Mouse (Mus musculus): ENCODE measurements around the gene Slc38a1. TPM values are rescaled to one million over a fixed set of nuclear protein-coding genes. Genes with fewer than 3 reads are reported as not detected.

The Slc38a1 gene
- polyA plus RNA-seq, 1 experiment, result 88.4 TPM

- no peak overlapping the region for H3K27ac ChIP-seq (ENCODE audit: insufficient read depth, low read length)
- no peaks in the 10 kb centered on the region; the same call in 1 of the 2 replicates for H3K9me3 ChIP-seq (replicated peaks; ENCODE audit: control insufficient read depth, insufficient read depth, low read length, poor library complexity, severe bottlenecking)
- H3K36me3 ChIP-seq (ENCODE audit: control insufficient read depth, insufficient read depth, low read length, poor library complexity, severe bottlenecking), result no peaks in the 10 kb centered on the region
- H3K27me3 ChIP-seq (ENCODE audit: control insufficient read depth, insufficient read depth, low read length, poor library complexity, severe bottlenecking), result no peaks in the 10 kb centered on the region
- no peaks in the 10 kb centered on the region for H3K4me1 ChIP-seq (ENCODE audit: control insufficient read depth, insufficient read depth, low read length)
- no peak for TF ChIP-seq CTCF (IDR thresholded peaks at IDR 0.05; ENCODE audit: low read depth, low read length)
- no peak for TF ChIP-seq EP300 (IDR thresholded peaks at IDR 0.05; ENCODE audit: insufficient read depth, low read depth, low read length)
- TF ChIP-seq POLR2A (IDR thresholded peaks at IDR 0.05; ENCODE audit: insufficient read depth, low read length), result no peak
- H3K4me3 ChIP-seq (ENCODE audit: low read depth, low read length), result no peak overlapping the region
- H3K9ac ChIP-seq (ENCODE audit: low read depth, poor library complexity, severe bottlenecking), result no peak overlapping the region
These were observed 31.4 kb upstream of the Slc38a1 start for GRCm38 (mm10) chr15:96674089-96674488.

GRCm38 (mm10) chr15:96669721-96670120 lies 27.0 kb upstream of the Slc38a1 start:
- no peak for TF ChIP-seq EP300 (IDR thresholded peaks at IDR 0.05; ENCODE audit: insufficient read depth, low read depth, low read length)
- Histone ChIP-seq H3K4me3 (ENCODE audit: low read depth, low read length) (no peak overlapping the region), H3K9me3 (replicated peaks; ENCODE audit: control insufficient read depth, insufficient read depth, low read length, poor library complexity, severe bottlenecking) (no peaks in the 10 kb centered on the region; the same call in 1 of the 2 replicates), H3K9ac (ENCODE audit: low read depth, poor library complexity, severe bottlenecking) (no peak overlapping the region), H3K36me3 (ENCODE audit: control insufficient read depth, insufficient read depth, low read length, poor library complexity, severe bottlenecking) (no peaks in the 10 kb centered on the region), H3K4me1 (ENCODE audit: control insufficient read depth, insufficient read depth, low read length) (no peaks in the 10 kb centered on the region), H3K27me3 (ENCODE audit: control insufficient read depth, insufficient read depth, low read length, poor library complexity, severe bottlenecking) (no peaks in the 10 kb centered on the region), H3K27ac (ENCODE audit: insufficient read depth, low read length) (no peak overlapping the region)

GRCm38 (mm10) chr15:96666663-96667062 lies 23.9 kb upstream of the Slc38a1 start:
- no peak overlapping the region for H3K27ac ChIP-seq (ENCODE audit: insufficient read depth, low read length)
- H3K36me3 ChIP-seq (ENCODE audit: control insufficient read depth, insufficient read depth, low read length, poor library complexity, severe bottlenecking), result no peaks in the 10 kb centered on the region
- H3K27me3 ChIP-seq (ENCODE audit: control insufficient read depth, insufficient read depth, low read length, poor library complexity, severe bottlenecking), result no peaks in the 10 kb centered on the region
- no peaks in the 10 kb centered on the region for H3K4me1 ChIP-seq (ENCODE audit: control insufficient read depth, insufficient read depth, low read length)
- no peak overlapping the region for H3K9ac ChIP-seq (ENCODE audit: low read depth, poor library complexity, severe bottlenecking)
- TF ChIP-seq CTCF (IDR thresholded peaks at IDR 0.05; ENCODE audit: low read depth, low read length) (peak; percentile 64), POLR2A (IDR thresholded peaks at IDR 0.05; ENCODE audit: insufficient read depth, low read length) (no peak), EP300 (IDR thresholded peaks at IDR 0.05; ENCODE audit: insufficient read depth, low read depth, low read length) (no peak)
- H3K4me3 ChIP-seq (ENCODE audit: low read depth, low read length), result no peak overlapping the region
- H3K9me3 ChIP-seq (replicated peaks; ENCODE audit: control insufficient read depth, insufficient read depth, low read length, poor library complexity, severe bottlenecking), result no peaks in the 10 kb centered on the region; the same call in 1 of the 2 replicates

- no peaks in the 10 kb centered on the region for H3K27me3 ChIP-seq (ENCODE audit: control insufficient read depth, insufficient read depth, low read length, poor library complexity, severe bottlenecking)
- no peak overlapping the region for H3K9ac ChIP-seq (ENCODE audit: low read depth, poor library complexity, severe bottlenecking)
- H3K9me3 ChIP-seq (replicated peaks; ENCODE audit: control insufficient read depth, insufficient read depth, low read length, poor library complexity, severe bottlenecking), result no peaks in the 10 kb centered on the region; the same call in 1 of the 2 replicates
- H3K4me1 ChIP-seq (ENCODE audit: control insufficient read depth, insufficient read depth, low read length), result no peaks in the 10 kb centered on the region
- H3K4me3 ChIP-seq (ENCODE audit: low read depth, low read length), result no peak overlapping the region
- no peaks in the 10 kb centered on the region for H3K36me3 ChIP-seq (ENCODE audit: control insufficient read depth, insufficient read depth, low read length, poor library complexity, severe bottlenecking)
- TF ChIP-seq EP300 (IDR thresholded peaks at IDR 0.05; ENCODE audit: insufficient read depth, low read depth, low read length), result no peak
- TF ChIP-seq CTCF (IDR thresholded peaks at IDR 0.05; ENCODE audit: low read depth, low read length), result peak; percentile 7
- no peak for TF ChIP-seq POLR2A (IDR thresholded peaks at IDR 0.05; ENCODE audit: insufficient read depth, low read length)
- no peak overlapping the region for H3K27ac ChIP-seq (ENCODE audit: insufficient read depth, low read length)
These were observed 23.2 kb upstream of the Slc38a1 start for GRCm38 (mm10) chr15:96665889-96666288.

- no peak overlapping the region for H3K4me3 ChIP-seq (ENCODE audit: low read depth, low read length)
- TF ChIP-seq POLR2A (IDR thresholded peaks at IDR 0.05; ENCODE audit: insufficient read depth, low read length) (no peak), CTCF (IDR thresholded peaks at IDR 0.05; ENCODE audit: low read depth, low read length) (no peak)
- no peak overlapping the region for H3K9ac ChIP-seq (ENCODE audit: low read depth, poor library complexity, severe bottlenecking)
- no peak overlapping the region for H3K27ac ChIP-seq (ENCODE audit: insufficient read depth, low read length)
- peaks cover 4% of the 10 kb centered on the region for H3K4me1 ChIP-seq (ENCODE audit: control insufficient read depth, insufficient read depth, low read length)
- no peaks in the 10 kb centered on the region for H3K36me3 ChIP-seq (ENCODE audit: control insufficient read depth, insufficient read depth, low read length, poor library complexity, severe bottlenecking)
- H3K9me3 ChIP-seq (replicated peaks; ENCODE audit: control insufficient read depth, insufficient read depth, low read length, poor library complexity, severe bottlenecking), result no peaks in the 10 kb centered on the region
- no peaks in the 10 kb centered on the region for H3K27me3 ChIP-seq (ENCODE audit: control insufficient read depth, insufficient read depth, low read length, poor library complexity, severe bottlenecking)
These were observed 18.0 kb upstream of the Slc38a1 start for GRCm38 (mm10) chr15:96660590-96661141.

GRCm38 (mm10) chr15:96658275-96658602 lies 15.5 kb upstream of the Slc38a1 start:
- Histone ChIP-seq H3K9me3 (replicated peaks; ENCODE audit: control insufficient read depth, insufficient read depth, low read length, poor library complexity, severe bottlenecking) (no peaks in the 10 kb centered on the region), H3K36me3 (ENCODE audit: control insufficient read depth, insufficient read depth, low read length, poor library complexity, severe bottlenecking) (no peaks in the 10 kb centered on the region), H3K9ac (ENCODE audit: low read depth, poor library complexity, severe bottlenecking) (no peak overlapping the region), H3K4me1 (ENCODE audit: control insufficient read depth, insufficient read depth, low read length) (peaks cover 4% of the 10 kb centered on the region), H3K27me3 (ENCODE audit: control insufficient read depth, insufficient read depth, low read length, poor library complexity, severe bottlenecking) (no peaks in the 10 kb centered on the region), H3K27ac (ENCODE audit: insufficient read depth, low read length) (no peak overlapping the region), H3K4me3 (ENCODE audit: low read depth, low read length) (no peak overlapping the region)
- no peak for TF ChIP-seq EP300 (IDR thresholded peaks at IDR 0.05; ENCODE audit: insufficient read depth, low read depth, low read length)
- TF ChIP-seq CTCF (IDR thresholded peaks at IDR 0.05; ENCODE audit: low read depth, low read length), result no peak
- no peak for TF ChIP-seq POLR2A (IDR thresholded peaks at IDR 0.05; ENCODE audit: insufficient read depth, low read length)

Data from ES-Bruce4 (cell line).